Mouse (Mus musculus) cerebellum, postnatal 10 days (tissue): ENCODE results near the gene Wdr20.

Experiments
- DNase-seq, 2 experiments: peaks; one replicate each; pipeline ENCODE4 v3.0.0; 2021; ENCODE audit warnings: mixed read lengths in 2 of 2

The Wdr20 gene

DNA sequence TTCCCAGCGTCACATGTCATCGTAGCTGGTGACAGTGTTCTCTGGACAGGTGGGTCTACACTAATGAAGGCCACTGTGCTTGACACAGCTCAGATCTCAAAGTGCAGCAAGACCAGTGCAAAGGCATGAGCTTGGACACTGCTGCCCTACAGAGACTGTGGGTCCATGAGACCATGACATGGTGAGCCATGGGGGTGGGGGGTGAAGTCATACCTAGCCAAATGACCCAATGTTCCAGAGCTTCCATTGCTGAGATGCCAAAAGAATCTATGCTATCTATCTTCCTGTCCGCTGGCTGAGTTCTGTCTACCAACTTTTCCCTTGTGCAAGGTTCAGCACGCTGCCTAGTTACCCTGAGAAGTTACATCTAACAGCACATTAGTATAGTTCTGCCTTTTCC lies 91.2 kb downstream of the Wdr20 start:
- DNase-seq = no peak

DNA sequence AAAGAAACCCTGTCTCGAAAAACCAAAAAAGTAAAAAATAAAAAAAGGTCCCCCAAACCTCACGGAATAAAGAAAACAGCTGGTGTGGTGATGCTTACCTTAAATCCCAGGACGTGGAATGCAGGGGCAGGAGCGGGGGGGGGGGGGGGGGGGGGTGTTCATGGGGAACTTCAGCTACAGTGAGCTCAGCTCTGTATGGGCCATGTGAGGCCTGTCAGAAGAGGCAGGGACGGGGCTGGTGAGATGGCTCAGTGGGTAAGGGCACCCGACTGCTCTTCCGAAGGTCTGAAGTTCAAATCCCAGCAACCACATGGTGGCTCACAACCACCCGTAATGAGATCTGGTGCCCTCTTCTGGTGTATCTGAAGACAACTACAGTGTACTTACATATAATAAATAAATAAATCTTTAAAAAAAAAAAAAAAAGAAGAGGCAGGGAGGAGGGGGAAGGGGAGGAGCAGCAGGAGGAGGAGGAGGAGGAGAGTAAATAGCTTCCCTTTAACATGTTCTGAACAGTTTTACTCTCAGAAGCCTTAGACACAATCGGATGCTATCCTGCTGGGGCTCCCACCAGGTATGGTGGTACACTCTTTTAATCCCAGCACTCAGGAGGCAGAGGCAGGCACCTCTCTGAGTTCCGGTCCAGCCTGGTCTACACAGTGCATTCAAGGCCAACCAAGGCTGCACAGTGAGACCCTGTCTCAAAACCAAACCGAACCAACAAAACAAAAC lies 92.7 kb downstream of the Wdr20 start:
- DNase-seq = no peak

DNA sequence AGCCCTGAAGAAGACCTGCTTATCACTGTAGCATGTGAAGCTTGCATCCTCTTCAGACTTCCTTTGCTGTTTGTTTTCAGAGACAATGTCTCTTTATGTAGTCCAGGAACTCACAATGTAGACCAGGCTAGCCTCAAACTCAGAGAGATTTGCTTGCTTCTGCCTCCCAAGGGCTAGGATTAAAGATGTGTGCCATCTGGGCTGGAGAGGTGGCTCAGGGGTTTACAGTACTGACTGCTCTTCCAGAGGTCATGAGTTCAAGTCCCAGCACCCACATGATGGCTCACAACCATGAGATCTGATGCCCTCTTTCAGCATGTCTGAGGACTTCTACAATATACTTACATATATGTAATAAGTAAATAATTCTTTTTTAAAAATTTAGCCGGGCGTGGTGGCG lies 97.4 kb downstream of the Wdr20 start:
- DNase-seq = no peak

DNA sequence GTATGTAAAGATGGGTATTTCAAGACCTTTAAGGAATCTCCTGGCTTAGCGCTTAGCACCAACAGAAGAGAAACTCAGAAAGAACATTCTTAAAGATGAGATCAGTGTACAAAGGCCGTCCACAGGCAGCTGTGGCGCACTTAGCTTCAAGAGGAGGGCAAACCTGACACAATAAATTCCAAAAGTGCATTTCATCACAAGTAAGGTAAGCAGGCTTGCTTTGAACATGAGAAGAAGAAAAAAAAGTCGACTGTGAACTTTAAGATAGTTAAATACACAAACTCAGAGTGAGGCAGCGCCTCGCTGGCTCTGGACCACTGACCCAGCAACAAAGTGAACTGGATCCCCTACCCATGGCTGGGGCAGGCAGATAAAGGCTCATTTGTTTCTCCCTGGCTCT lies 99.0 kb downstream of the Wdr20 start:
- DNase-seq = no peak

DNA sequence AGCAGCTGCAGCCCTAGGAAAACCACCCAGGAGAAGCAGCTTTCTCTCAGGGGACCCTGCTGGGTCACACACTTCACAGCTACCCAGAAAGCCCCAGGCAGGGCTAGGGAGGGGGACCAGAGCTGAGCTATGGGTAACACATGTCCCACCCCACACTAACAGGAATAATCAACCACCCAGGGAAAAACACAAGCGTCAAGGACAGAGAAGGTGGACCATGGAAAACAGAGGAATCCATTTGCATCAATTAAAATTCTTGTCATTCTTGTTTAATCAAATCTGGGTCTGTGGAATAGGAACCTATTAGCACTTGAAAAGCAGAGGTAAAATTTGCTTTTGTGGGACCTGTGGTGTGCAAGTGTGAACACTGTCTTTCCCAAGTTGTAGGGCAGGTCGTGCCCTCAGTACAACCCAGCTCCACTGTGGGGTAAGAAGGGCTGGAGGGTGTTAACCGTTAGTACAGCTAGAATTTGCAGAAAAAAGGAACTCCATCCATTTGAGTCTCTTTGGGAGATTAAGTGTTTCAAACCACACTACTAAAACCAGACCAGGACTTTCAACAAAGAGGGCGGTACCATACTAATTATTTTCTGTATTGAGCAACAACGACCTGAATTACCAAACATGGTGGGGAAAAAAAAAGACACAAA lies 99.6 kb downstream of the Wdr20 start:
- no peak for DNase-seq

DNA sequence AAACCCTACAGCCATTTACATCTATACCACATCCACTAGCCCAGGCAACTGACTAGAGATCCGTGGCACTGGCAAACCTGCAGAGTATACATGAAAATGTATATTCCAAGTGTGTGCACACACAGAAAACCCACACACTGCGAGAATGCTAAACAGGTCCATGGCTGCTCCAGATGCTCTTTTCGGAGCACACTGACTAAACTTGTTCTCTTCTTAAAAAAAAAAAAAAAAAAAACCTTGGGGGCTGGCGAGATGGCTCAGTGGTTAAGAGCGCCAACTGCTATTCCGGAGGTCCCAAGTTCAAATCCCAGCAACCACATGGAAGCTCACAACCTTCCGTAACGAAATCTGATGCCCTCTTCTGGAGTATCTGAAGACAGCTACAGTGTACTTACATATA lies 100.1 kb downstream of the Wdr20 start:
- no peak for DNase-seq

DNA sequence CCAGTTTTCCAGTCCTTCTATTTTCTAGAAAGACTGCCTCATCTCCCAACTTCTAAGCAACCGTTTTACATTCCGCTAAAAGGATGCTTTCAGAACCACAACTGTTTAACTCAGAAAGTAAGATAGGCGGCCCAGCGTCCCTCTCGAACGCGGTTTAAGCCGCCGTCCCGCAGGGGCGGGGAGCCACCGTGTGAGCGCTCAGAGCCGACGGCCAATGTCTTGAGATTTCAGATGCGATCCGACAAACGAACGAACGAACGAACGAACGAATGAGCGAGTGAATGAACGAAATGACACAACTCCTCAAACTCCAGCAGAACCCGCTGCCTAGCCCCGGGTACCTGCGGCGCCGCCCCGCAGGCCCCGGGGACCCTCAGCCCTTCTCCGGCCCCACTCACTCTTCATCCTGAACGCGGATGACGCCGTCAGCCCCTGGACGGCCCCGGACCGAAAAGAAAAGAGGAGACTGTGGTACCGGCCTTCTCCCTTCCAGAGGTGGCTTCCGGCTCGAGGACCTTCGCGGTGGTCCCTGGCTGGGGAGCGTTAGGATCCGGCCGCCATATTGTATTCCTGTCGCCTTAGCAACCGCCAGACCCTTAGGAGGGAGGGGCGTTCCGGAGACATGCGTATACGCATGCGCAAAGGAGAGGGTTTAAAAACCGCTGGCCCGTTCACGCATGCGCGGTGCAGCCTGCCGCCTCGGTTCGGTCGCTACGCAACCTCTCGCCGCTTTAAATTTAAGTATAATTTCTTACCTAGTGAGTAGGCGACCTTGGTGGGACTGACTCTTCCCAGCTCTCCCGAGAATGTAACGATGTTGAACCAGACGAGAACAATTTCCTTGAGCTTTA lies 102.8 kb downstream of the Wdr20 start, which contains the start of gene Mok:
TSS of gene Mok (minus strand) at position 592 of the 851 bp plus-strand sequence.
- peak; percentile 98 to 99 for DNase-seq

DNA sequence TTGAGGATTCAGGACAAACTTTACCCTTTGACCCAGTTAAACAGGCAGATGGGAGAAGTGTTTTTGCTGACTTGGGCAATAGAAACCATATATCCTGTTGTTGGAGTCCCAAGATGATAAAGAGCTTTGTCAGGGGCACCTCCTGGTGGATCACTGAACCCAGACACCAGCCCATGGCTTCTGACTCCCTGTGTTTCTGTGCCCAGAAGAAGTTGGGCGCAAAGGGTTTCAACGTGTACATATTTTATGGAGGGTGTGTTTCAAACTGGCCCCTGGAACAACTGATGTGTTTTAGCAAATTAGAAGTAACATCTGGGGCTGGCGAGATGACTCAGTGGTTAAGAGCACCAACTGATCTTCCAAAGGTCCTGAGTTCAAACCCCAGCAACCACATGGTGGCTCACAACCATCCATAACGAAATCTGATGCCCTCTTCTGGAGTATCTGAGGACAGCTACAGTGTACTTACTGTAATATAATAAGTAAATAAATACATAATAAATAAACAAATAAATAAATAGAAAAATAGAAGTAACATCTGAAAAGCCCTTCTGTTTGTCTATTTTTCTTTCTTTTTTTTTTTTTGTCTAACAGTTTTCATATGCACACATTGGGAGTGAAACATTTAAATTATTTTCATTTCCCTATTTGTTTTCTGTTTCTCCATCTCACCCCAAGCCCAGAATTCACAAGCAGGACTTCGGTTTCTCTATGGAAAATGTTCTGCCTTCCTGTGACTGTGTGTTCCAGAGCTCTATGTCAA lies 104.2 kb downstream of the Wdr20 start:
- DNase-seq = no peak

DNA sequence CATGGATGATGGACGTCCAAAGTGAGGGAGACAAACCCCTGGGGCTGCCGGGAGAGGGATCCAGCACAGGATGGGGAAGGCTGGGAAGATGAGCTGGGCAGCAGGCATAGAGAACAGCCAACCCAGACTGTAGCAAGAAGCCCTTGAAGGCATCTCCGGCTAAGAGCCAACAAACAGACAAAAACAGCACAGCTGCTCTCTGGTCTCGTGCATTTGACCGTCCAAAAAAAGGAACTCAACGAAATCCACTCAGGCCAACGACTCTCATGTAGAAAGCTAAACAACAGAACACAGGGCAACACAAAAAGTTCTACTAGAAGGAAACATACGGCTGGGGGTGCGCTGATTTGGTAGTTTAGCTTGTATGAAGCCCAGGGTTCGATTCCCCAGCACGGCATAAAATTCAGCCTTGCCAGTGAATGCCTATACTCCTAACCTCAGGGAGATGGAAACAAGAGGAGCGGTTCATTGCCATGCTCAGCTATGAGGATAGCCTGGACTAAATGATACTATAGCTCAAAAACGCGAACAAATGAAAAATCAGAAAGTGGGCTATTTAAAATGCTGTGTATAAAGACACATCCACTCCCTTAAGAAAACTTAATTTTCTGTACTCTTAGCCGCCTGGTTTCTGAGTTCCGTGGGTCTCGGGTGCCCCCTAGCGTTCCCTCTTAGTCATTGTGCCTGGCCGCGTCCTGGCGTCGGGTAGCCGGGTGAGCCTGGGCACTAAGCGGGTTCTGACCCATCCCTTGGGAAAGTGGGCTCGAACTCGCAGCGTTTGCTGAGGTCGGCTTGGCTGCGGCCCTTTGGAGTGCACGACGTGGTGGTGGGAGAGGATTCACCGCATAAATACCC lies 105.7 kb downstream of the Wdr20 start:
- peak; percentile 90 to 92 for DNase-seq

DNA sequence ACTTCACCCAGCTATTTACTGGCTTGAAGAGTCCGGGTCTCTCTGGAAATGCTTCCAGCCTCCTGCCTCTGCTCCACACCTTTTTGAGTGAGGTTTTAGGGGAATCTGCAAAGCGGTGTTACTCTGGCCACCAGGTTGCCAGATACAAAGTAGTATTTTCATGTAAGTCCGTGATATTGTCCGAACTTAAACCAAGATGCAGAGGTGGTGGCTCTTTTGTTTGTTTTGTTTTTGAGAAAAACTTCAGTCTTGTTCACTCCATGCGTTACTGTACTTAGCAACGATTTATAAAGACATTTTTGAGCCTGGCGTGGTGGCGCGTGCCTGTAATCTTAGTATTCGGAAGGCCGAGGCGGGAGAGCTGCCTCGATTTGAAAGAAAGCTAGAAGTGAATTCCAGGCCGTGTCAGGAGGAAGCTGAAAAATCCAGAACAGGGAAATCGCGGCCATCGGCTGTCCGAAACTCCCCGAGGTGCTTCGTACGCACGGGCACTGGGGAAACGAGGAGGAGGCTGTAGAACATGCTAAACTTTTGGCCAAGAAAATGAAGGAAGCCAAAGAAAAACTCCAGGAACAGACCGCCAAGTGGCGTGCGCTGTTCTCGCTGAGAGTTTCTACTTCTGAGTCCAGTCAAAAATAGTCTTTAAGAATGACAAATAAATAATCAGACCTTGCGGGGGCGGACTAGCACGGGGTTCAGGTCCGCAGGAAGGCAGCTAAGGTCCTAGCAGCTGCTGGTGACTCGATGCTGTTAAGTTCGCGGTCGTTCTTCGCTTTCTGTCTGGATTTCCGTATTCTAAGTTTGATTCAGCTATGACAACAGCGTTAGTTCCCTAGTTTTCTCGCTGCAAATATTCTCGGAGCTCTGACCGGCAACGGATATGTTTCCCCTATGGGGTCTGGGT lies 106.7 kb downstream of the Wdr20 start:
- DNase-seq = peak; percentile 26 to 33

DNA sequence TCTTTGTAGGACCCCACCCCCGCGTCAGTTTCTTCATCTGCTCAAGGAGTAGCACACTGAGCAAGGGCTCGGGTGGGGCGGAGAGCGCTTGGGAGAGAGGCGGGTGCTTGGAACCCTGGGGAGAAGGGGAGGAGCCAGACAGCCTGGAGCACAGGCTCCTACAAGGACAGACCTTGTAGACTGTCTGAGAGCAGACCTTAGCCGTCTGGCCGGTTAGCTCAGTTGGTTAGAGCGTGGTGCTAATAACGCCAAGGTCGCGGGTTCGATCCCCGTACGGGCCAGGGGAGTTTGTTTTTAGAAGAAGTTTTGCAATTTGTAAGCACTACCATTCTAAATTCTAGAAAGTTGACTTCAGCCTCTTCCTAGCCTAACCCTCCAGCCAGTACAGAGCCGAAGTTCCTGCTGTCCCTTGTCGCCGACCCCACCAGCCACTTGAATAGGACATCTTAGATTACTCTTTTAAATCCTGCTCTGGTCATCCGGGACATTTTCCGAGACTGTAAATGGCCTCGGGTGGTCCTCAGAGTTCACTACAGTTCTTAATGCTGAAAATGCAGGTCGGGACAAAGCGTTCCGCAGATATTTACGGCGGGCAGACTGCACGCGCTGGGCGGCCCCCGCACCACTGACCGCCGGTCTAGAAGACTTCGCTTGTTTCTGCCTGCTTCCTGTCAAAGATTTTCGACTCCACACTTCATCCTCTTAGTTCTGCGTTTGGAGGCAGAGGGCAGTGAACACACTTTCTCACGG lies 107.6 kb downstream of the Wdr20 start:
- DNase-seq = peak; percentile 85 to 88

DNA sequence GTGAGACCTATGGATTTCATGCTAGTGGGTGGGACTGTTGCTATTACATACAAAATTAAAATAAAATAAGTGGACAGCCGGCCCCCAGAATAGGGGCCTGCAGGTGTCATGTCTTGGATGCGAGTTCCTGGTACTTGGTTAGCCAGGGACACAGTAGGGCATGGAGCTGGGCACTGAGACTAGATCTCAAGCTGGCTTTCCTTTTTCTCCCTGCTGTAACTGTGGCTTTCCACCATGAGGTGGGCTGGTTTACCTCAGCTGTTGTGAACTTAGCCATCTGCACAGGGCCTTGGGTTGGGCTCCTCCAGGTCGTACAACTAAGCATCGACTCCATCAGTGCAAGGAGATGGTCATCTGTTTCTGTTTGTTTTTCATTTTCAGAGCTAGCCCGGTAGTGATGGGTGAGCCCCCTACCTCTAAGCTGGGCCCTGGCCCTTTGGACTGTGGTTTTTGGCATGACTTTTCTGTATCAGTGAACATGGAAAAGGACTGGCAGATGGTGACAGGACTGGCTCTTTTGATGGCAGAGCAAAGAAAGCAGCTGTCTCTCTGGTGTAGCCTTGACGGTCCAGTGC lies 108.5 kb downstream of the Wdr20 start:
- DNase-seq = peak; percentile 72 to 74

DNA sequence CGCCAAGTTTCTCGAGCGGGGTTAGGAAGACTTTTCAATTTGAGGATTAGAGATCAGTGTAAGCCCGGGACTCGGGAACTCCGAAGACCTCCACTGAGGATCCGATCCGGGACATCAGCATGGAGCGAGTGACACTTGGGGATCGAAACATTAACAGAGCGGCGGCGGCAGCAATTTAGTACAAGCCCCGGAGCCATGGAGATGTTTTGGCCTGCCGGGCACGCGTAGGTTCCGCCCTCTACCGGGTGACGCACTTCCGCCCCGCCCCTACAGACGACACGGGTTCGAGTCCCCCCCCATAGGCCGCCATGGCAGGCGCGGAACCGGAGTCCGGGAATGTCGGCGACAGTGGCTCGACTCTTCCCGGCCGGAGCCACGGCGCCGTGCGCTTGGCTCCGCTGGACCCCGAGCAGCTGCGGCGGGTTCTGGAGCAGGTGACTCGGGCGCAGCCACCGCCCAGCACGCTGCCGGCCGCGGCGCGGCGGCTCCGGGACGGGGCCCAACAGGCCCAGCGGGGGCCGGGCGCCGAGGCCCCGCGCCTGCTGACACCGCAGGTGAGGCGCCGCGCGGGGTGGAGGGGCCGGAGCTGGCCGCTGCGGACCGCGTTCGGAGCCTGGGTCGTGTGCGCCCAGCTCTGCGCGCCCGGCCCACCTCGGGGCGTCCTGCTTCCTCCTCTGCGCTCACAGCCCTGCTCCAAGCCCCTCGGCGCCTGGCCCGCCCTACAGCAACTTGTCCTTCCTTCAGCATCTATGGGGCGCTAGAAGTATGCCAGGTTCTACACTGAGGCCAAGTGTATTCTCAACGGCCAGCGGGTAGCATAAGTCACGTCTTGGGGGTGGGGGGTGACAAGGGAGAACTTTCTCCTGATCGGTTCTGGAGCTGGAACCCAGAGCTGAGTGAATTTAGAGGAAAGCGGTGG lies 112.5 kb downstream of the Wdr20 start, which contains the start of gene Zfp839:
TSS of gene Zfp839 (plus strand) at position 244 of the 919 bp plus-strand sequence.
- peak; percentile 94 to 95 for DNase-seq

DNA sequence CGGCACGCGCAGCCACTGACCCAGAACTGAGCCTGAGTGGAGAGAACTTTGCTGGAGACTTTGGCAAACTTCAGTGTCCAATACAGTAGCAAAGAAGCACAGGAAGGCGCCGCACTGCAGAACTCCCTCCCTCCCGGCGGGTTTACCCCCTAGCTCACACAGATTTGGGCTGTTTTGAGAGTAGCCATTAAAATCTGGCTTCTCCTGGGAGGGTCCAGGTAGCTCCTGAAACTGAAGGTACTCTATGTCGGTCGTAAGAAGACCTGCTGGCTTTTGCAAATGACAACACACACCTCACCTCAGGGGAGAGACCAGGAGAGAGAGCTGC lies 113.1 kb downstream of the Wdr20 start:
- no peak for DNase-seq

DNA sequence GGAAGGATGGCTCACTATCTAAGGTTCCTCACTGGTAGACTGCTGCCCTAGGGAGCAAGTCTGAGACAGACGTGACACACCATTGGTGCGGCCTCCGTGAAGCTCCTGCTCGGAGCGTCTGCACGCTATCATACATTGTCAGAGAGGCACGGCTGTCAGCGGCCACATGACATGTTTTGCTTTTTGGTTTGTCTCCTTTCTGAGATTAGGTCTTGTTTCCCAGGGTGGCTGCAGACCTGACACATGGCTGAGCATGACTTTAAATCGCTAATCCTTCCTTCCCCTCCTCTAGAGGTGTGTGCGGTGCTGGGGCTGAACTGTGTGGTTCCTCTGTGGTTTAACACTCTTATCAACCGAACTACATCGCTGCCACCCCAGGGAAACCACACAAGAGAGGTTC lies 113.7 kb downstream of the Wdr20 start:
- no peak for DNase-seq

DNA sequence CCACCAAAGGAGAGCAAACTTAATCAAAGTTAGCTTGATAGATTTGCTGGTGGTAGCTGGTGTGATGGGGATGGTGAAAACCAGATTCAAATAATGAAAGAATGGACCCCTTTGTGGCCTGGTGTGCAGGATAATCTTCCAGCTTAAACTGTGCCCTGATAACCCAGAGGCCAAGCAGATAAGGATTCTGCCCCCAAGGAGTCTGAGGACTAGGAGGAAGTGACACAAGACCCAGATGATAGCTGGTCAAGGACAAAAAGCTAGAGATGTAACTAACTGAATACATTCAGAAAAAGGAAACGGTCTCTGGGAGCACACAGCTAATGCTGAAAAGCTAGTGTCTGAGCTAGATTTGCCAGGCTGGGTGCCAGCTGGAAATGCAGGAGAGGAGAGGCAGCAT lies 114.2 kb downstream of the Wdr20 start:
- DNase-seq = no peak
